Mouse (Mus musculus): Measurements from ENCODE around the gene Mlycd.
"Not testable (repeated sequence)": the region's sequence is repeated elsewhere in the genome, so short reads cannot be mapped to it uniquely, and the experiment has no call there.

Mlycd gene

GRCm38 (mm10) chr8:119394524-119395026, at the start of gene Mlycd:
Gene Mlycd, plus strand, starts transcription at chr8:119394878.
- peak; percentile 89 to 90 for DNase-seq

- DNase-seq = no peak
Observed at GRCm38 (mm10) chr8:119345029-119345682, 49.5 kb upstream of the Mlycd start.

GRCm38 (mm10) chr8:119345683-119346075, 49.0 kb upstream of the Mlycd start:
- peak; percentile 12 to 24 for DNase-seq

- DNase-seq = no peak
Observed at GRCm38 (mm10) chr8:119351647-119352046, 43.0 kb upstream of the Mlycd start.

- no peak for DNase-seq
Observed at GRCm38 (mm10) chr8:119352977-119353658, 41.6 kb upstream of the Mlycd start.

GRCm38 (mm10) chr8:119353659-119354023, 41.0 kb upstream of the Mlycd start:
- DNase-seq = no peak

GRCm38 (mm10) chr8:119356631-119357030, 38.0 kb upstream of the Mlycd start:
- DNase-seq = peak; percentile 24 to 39

GRCm38 (mm10) chr8:119358175-119358574, 36.5 kb upstream of the Mlycd start:
- no peak for DNase-seq

- DNase-seq = peak; percentile 68 to 69
Observed at GRCm38 (mm10) chr8:119358836-119359235, 35.8 kb upstream of the Mlycd start.

GRCm38 (mm10) chr8:119360686-119361295, 33.9 kb upstream of the Mlycd start:
- no peak for DNase-seq

GRCm38 (mm10) chr8:119374716-119375115, 20.0 kb upstream of the Mlycd start:
- DNase-seq = not testable (repeated sequence)

- DNase-seq = no peak
Observed at GRCm38 (mm10) chr8:119378476-119378875, 16.2 kb upstream of the Mlycd start.

- peak; percentile 58 to 64 for DNase-seq
Observed at GRCm38 (mm10) chr8:119380619-119381018, 14.1 kb upstream of the Mlycd start.

GRCm38 (mm10) chr8:119384478-119384877, 10.2 kb upstream of the Mlycd start:
- peak; percentile 73 to 77 for DNase-seq

- no peak for DNase-seq
Observed at GRCm38 (mm10) chr8:119385854-119386253, 8.8 kb upstream of the Mlycd start.

- DNase-seq = no peak
Observed at GRCm38 (mm10) chr8:119386988-119387387, 7.7 kb upstream of the Mlycd start.

- peak in 1 of 2 experiments; percentile 12 for DNase-seq
Observed at GRCm38 (mm10) chr8:119394097-119394496, 581 bp upstream of the Mlycd start.

GRCm38 (mm10) chr8:119395072-119395950, 633 bp downstream of the Mlycd start:
- no peak for DNase-seq

- DNase-seq = no peak
Observed at GRCm38 (mm10) chr8:119398558-119398957, 3.9 kb downstream of the Mlycd start.

- no peak for DNase-seq
Observed at GRCm38 (mm10) chr8:119399255-119399654, 4.6 kb downstream of the Mlycd start.

GRCm38 (mm10) chr8:119400122-119400671, 5.5 kb downstream of the Mlycd start:
- no peak for DNase-seq

GRCm38 (mm10) chr8:119400904-119401303, 6.2 kb downstream of the Mlycd start:
- DNase-seq = no peak

GRCm38 (mm10) chr8:119403912-119404311, 9.2 kb downstream of the Mlycd start:
- no peak for DNase-seq

Data from B cell, adult 2 months (primary cell).